In genomic region chr4:56243863-56244262, GRCm38 (mm10) we compare ENCODE assay signal across 22 mouse cellular contexts.
DNase-seq lines count a peak whose midpoint lies in the region; ATAC-seq lines count a peak whose summit lies in the region.
"Had no signal": no experiment of that assay in that cellular context is flagged by ENCODE, and none has a peak within 500 bp of the region (broad histone marks: within the 10 kb centered on the region; RNA-seq: fewer than 3 reads in every experiment).

No protein-coding gene starts in this region.

- H3K9me3 ChIP-seq in heart, embryonic 12.5 days (replicated peaks): no peaks in the 10 kb centered on the region
- no peaks in the 10 kb centered on the region for H3K9me3 ChIP-seq in embryonic facial prominence, embryonic 14.5 days (ENCODE audit: control insufficient read depth, low read length)
- no peaks in the 10 kb centered on the region for H3K9me3 ChIP-seq in limb, embryonic 12.5 days
- H3K9me3 ChIP-seq in midbrain, embryonic 14.5 days (ENCODE audit: control insufficient read depth, low read length): no peaks in the 10 kb centered on the region
- H3K9me3 ChIP-seq: forebrain, embryonic 15.5 days; hindbrain, embryonic 13.5 days; stomach, embryonic 15.5 days had no signal

- H3K27ac ChIP-seq in heart, embryonic 12.5 days (ENCODE audit: poor library complexity, severe bottlenecking): no peak overlapping the region
- no peak overlapping the region for H3K27ac ChIP-seq in embryonic facial prominence, embryonic 14.5 days (replicated peaks; ENCODE audit: low read depth, low read length)
- H3K27ac ChIP-seq in limb, embryonic 12.5 days: peak overlapping the region; percentile 35; the same call in 1 of the 2 replicates
- no peak overlapping the region for H3K27ac ChIP-seq in midbrain, embryonic 14.5 days (replicated peaks; ENCODE audit: low read depth, low read length)
- H3K27ac ChIP-seq: forebrain, embryonic 15.5 days; hindbrain, embryonic 13.5 days; layer of hippocampus, adult 2 months; stomach, embryonic 15.5 days had no signal

- no peaks in the 10 kb centered on the region for H3K4me1 ChIP-seq in heart, embryonic 12.5 days (replicated peaks)
- no peaks in the 10 kb centered on the region for H3K4me1 ChIP-seq in embryonic facial prominence, embryonic 14.5 days (ENCODE audit: control insufficient read depth, insufficient read depth, low read length)
- H3K4me1 ChIP-seq in limb, embryonic 12.5 days (replicated peaks): peaks cover 9% of the 10 kb centered on the region
- no peaks in the 10 kb centered on the region for H3K4me1 ChIP-seq in midbrain, embryonic 14.5 days (ENCODE audit: control insufficient read depth, insufficient read depth, low read length)
- H3K4me1 ChIP-seq: forebrain, embryonic 15.5 days; hindbrain, embryonic 13.5 days; stomach, embryonic 15.5 days had no signal

- DNase-seq in heart, adult 11 months: peak; percentile 52
- peak; percentile 61 for DNase-seq in embryo, embryonic 11 days
- peak; percentile 61 for DNase-seq in embryonic facial prominence, embryonic 14.5 days (ENCODE audit: low spot score)
- no peak for DNase-seq in adrenal gland, postnatal 10 days
- DNase-seq in midbrain, embryonic 14.5 days: no peak
- no peak for DNase-seq in thymus, adult 18-20 months
- DNase-seq: adrenal gland, adult 2 months; cerebellum, adult 11-12 months; cerebellum, postnatal 14 days; heart, postnatal 10 days; kidney, postnatal 25 days; layer of hippocampus, postnatal 36 days; lung, postnatal 4 days; thymus, postnatal 36 days had no signal

- H3K4me3 ChIP-seq in heart, embryonic 12.5 days: no peak overlapping the region
- no peak overlapping the region for H3K4me3 ChIP-seq in embryonic facial prominence, embryonic 14.5 days (ENCODE audit: low read depth, low read length)
- no peak overlapping the region for H3K4me3 ChIP-seq in limb, embryonic 12.5 days (replicated peaks)
- no peak overlapping the region for H3K4me3 ChIP-seq in midbrain, embryonic 14.5 days (replicated peaks; ENCODE audit: low read depth, low read length)
- H3K4me3 ChIP-seq: forebrain, embryonic 15.5 days; hindbrain, embryonic 13.5 days; layer of hippocampus, adult 2 months; stomach, embryonic 15.5 days had no signal

- H3K36me3 ChIP-seq in heart, embryonic 12.5 days: no peaks in the 10 kb centered on the region
- H3K36me3 ChIP-seq in embryonic facial prominence, embryonic 14.5 days (ENCODE audit: control insufficient read depth, insufficient read depth, low read length): no peaks in the 10 kb centered on the region
- H3K36me3 ChIP-seq in limb, embryonic 12.5 days: no peaks in the 10 kb centered on the region
- H3K36me3 ChIP-seq in midbrain, embryonic 14.5 days (ENCODE audit: control insufficient read depth, insufficient read depth, low read length): no peaks in the 10 kb centered on the region
- H3K36me3 ChIP-seq: forebrain, embryonic 15.5 days; hindbrain, embryonic 13.5 days; stomach, embryonic 15.5 days had no signal

- ATAC-seq in heart, embryonic 12.5 days (ENCODE audit: insufficient number of reproducible peaks, low FRiP score): no peak
- no peak for ATAC-seq in embryonic facial prominence, embryonic 14.5 days (ENCODE audit: low read depth)
- ATAC-seq in limb, embryonic 12.5 days (ENCODE audit: insufficient number of reproducible peaks, insufficient read depth, low FRiP score, low TSS enrichment, low read depth): no peak; the same call in 1 of the 2 replicates
- no peak for ATAC-seq in midbrain, embryonic 14.5 days (ENCODE audit: low FRiP score, low TSS enrichment)
- ATAC-seq: forebrain, embryonic 15.5 days; Patski had no signal

- no peaks in the 10 kb centered on the region for H3K27me3 ChIP-seq in heart, embryonic 12.5 days (replicated peaks)
- H3K27me3 ChIP-seq in embryonic facial prominence, embryonic 14.5 days (replicated peaks; ENCODE audit: control insufficient read depth, insufficient read depth, low read length): no peaks in the 10 kb centered on the region
- H3K27me3 ChIP-seq in limb, embryonic 12.5 days: no peaks in the 10 kb centered on the region
- no peaks in the 10 kb centered on the region for H3K27me3 ChIP-seq in midbrain, embryonic 14.5 days (ENCODE audit: control insufficient read depth, insufficient read depth, low read length)
- H3K27me3 ChIP-seq: forebrain, embryonic 15.5 days; hindbrain, embryonic 13.5 days; Patski; stomach, embryonic 15.5 days had no signal

- no peak overlapping the region for H3K4me2 ChIP-seq in heart, embryonic 12.5 days
- no peak overlapping the region for H3K4me2 ChIP-seq in embryonic facial prominence, embryonic 14.5 days (ENCODE audit: low read depth, low read length)
- no peak overlapping the region for H3K4me2 ChIP-seq in limb, embryonic 12.5 days
- no peak overlapping the region for H3K4me2 ChIP-seq in midbrain, embryonic 14.5 days (ENCODE audit: low read length)
- H3K4me2 ChIP-seq: forebrain, embryonic 15.5 days; heart, embryonic 11.5 days; hindbrain, embryonic 13.5 days; stomach, embryonic 15.5 days had no signal

- 78% methylated on average over 6 of the region's 6 CpGs for WGBS in heart, embryonic 12.5 days
- 41% methylated on average over 6 of the region's 6 CpGs for WGBS in embryonic facial prominence, embryonic 14.5 days
- WGBS in limb, embryonic 12.5 days: 11% methylated on average over 6 of the region's 6 CpGs
- 94% methylated on average over 6 of the region's 6 CpGs for WGBS in midbrain, embryonic 14.5 days

- H3K9ac ChIP-seq in heart, embryonic 12.5 days: no peak overlapping the region
- H3K9ac ChIP-seq in embryonic facial prominence, embryonic 14.5 days (ENCODE audit: low read depth, low read length): no peak overlapping the region
- no peak overlapping the region for H3K9ac ChIP-seq in limb, embryonic 12.5 days (replicated peaks)
- no peak overlapping the region for H3K9ac ChIP-seq in midbrain, embryonic 14.5 days (replicated peaks; ENCODE audit: low read length)
- H3K9ac ChIP-seq: forebrain, embryonic 15.5 days; hindbrain, embryonic 13.5 days; stomach, embryonic 15.5 days had no signal

Comparison
In these comparisons a context has a peak if more than half of its experiments do, and no peak if none do; other contexts are left out.
1. DNase-seq: peak in heart, adult 11 months (single experiment), embryo, embryonic 11 days (single experiment) and embryonic facial prominence, embryonic 14.5 days (single experiment); none in adrenal gland, postnatal 10 days (single experiment), midbrain, embryonic 14.5 days (single experiment) and thymus, adult 18-20 months (0 of 2).